Mouse (Mus musculus): ENCODE results near the gene Tprkb. TPM values are rescaled to one million over a fixed set of nuclear protein-coding genes. Genes with fewer than 3 reads are reported as not detected.
A peak's percentile ranks its signal among the peaks of the same experiment; 100 is the strongest.
"Not testable (repeated sequence)": the region's sequence is repeated elsewhere in the genome, so short reads cannot be mapped to it uniquely, and the experiment has no call there.

Gene Tprkb
- polyA plus RNA-seq, 1 experiment from 2014 or later = 50.0 TPM

GRCm38 (mm10) chr6:85895061-85895648, 16.5 kb upstream of the Tprkb start:
- not testable (repeated sequence) for ATAC-seq (ENCODE audit: low FRiP score); H3K4me1 ChIP-seq (replicated peaks); H3K36me3 ChIP-seq; H3K27ac ChIP-seq; H3K9me3 ChIP-seq; H3K4me3 ChIP-seq; H3K9ac ChIP-seq; H3K4me2 ChIP-seq; H3K27me3 ChIP-seq
- whole genome bisulfite sequencing = 76% methylated on average over 25 of the region's 25 CpGs

GRCm38 (mm10) chr6:85898596-85899475, 12.8 kb upstream of the Tprkb start:
- ATAC-seq (ENCODE audit: low FRiP score); H3K9me3 ChIP-seq; H3K9ac ChIP-seq; H3K36me3 ChIP-seq; H3K27me3 ChIP-seq; H3K27ac ChIP-seq; H3K4me3 ChIP-seq; H3K4me1 ChIP-seq (replicated peaks); H3K4me2 ChIP-seq: not testable (repeated sequence)
- WGBS = 80% methylated on average over 7 of the region's 8 CpGs

GRCm38 (mm10) chr6:85902303-85902702, 9.4 kb upstream of the Tprkb start:
- Histone ChIP-seq H3K27me3 (no peaks in the 10 kb centered on the region), H3K4me2 (no peak overlapping the region), H3K9me3 (no peaks in the 10 kb centered on the region), H3K36me3 (no peaks in the 10 kb centered on the region), H3K27ac (no peak overlapping the region), H3K4me3 (no peak overlapping the region), H3K9ac (no peak overlapping the region), H3K4me1 (replicated peaks) (no peaks in the 10 kb centered on the region)
- ATAC-seq (ENCODE audit: low FRiP score) = no peak
- 98% methylated on average over 2 of the region's 2 CpGs for WGBS

GRCm38 (mm10) chr6:85904642-85905061, 7.0 kb upstream of the Tprkb start, which contains the start of gene Nat8f4:
Gene Nat8f4, minus strand, starts transcription at chr6:85904884.
- H3K9ac ChIP-seq; H3K27ac ChIP-seq; H3K4me1 ChIP-seq (replicated peaks); H3K27me3 ChIP-seq; H3K9me3 ChIP-seq; H3K36me3 ChIP-seq: not testable (repeated sequence)
- WGBS = 16% methylated on average over 20 of the region's 20 CpGs
- peak; percentile 77; the same call in 1 of the 2 replicates for ATAC-seq (ENCODE audit: low FRiP score)
- H3K4me2 ChIP-seq = peak within 1 kb of the TSS; percentile 47
- peak within 1 kb of the TSS; percentile 31 for H3K4me3 ChIP-seq

- not testable (repeated sequence) for H3K9me3 ChIP-seq; H3K9ac ChIP-seq; H3K4me3 ChIP-seq; H3K36me3 ChIP-seq; H3K4me2 ChIP-seq; H3K27me3 ChIP-seq; H3K27ac ChIP-seq; H3K4me1 ChIP-seq (replicated peaks)
- 63% methylated on average over 2 of the region's 2 CpGs for WGBS
- 0 out of 2 replicates have a peak, but pooled peaks have one; percentile 39 for ATAC-seq (ENCODE audit: low FRiP score)
Observed at GRCm38 (mm10) chr6:85906911-85907351, 4.7 kb upstream of the Tprkb start.

GRCm38 (mm10) chr6:85908341-85908740, 3.3 kb upstream of the Tprkb start:
- Histone ChIP-seq H3K9ac (no peak overlapping the region), H3K9me3 (no peaks in the 10 kb centered on the region), H3K36me3 (peaks cover 2% of the 10 kb centered on the region; the same call in 1 of the 2 replicates), H3K27me3 (no peaks in the 10 kb centered on the region), H3K27ac (no peak overlapping the region), H3K4me2 (no peak overlapping the region), H3K4me1 (replicated peaks) (no peaks in the 10 kb centered on the region), H3K4me3 (no peak overlapping the region)
- ATAC-seq (ENCODE audit: low FRiP score) = no peak
- WGBS = 80% methylated on average over 3 of the region's 3 CpGs

- no peak for ATAC-seq (ENCODE audit: low FRiP score)
- no peaks in the 10 kb centered on the region for H3K27me3 ChIP-seq
- H3K27ac ChIP-seq = no peak overlapping the region
- 97% methylated on average over 1 of the region's 1 CpGs for whole genome bisulfite sequencing
- H3K9ac ChIP-seq = no peak overlapping the region
- H3K4me1 ChIP-seq (replicated peaks) = peaks cover 8% of the 10 kb centered on the region
- no peak overlapping the region for H3K4me3 ChIP-seq
- no peak overlapping the region for H3K4me2 ChIP-seq
- no peaks in the 10 kb centered on the region for H3K9me3 ChIP-seq
- peaks cover 2% of the 10 kb centered on the region; the same call in 1 of the 2 replicates for H3K36me3 ChIP-seq
Observed at GRCm38 (mm10) chr6:85909704-85910103, 2.0 kb upstream of the Tprkb start.

- 0 out of 2 replicates have a peak, but pooled peaks have one; percentile 7 for ATAC-seq (ENCODE audit: low FRiP score)
- 5% methylated on average over 11 of the region's 11 CpGs for WGBS
- H3K27me3 ChIP-seq = no peaks in the 10 kb centered on the region
Observed at GRCm38 (mm10) chr6:85915141-85915538, 3.5 kb downstream of the Tprkb start.

GRCm38 (mm10) chr6:85915539-85916513, 4.2 kb downstream of the Tprkb start, which contains the start of gene Nat8f1:
Gene Nat8f1, minus strand, starts transcription at chr6:85915687.
- peak; percentile 97 for ATAC-seq (ENCODE audit: low FRiP score)
- H3K4me3 ChIP-seq = peak within 1 kb of the TSS; percentile 52
- not testable (repeated sequence) for H3K36me3 ChIP-seq, H3K27me3 ChIP-seq, H3K9me3 ChIP-seq
- H3K4me2 ChIP-seq = peak within 1 kb of the TSS; percentile 82
- peak within 1 kb of the TSS; percentile 84 for H3K9ac ChIP-seq
- peak within 1 kb of the TSS; percentile 91 for H3K27ac ChIP-seq
- WGBS = under 1% methylated on average over 61 of the region's 61 CpGs
- H3K4me1 ChIP-seq (replicated peaks) = peaks cover 19% of the 10 kb centered on the region

More at GRCm38 (mm10) chr6:85915141-85915538, 3.5 kb downstream of the Tprkb start:
- Histone ChIP-seq H3K9me3 (no peaks in the 10 kb centered on the region), H3K27ac (peak overlapping the region; percentile 91), H3K36me3 (0 out of 2 replicates have a peak, but pooled peaks cover under 1% of the 10 kb centered on the region), H3K9ac (peak overlapping the region; percentile 84), H3K4me1 (replicated peaks) (peaks cover 19% of the 10 kb centered on the region), H3K4me2 (peak overlapping the region; percentile 82), H3K4me3 (peak overlapping the region; percentile 52)

- peak overlapping the region; percentile 91 for H3K27ac ChIP-seq
- ATAC-seq (ENCODE audit: low FRiP score) = no peak
Observed at GRCm38 (mm10) chr6:85916596-85916995, 4.9 kb downstream of the Tprkb start.

GRCm38 (mm10) chr6:85918341-85918740, 6.7 kb downstream of the Tprkb start:
- H3K27ac ChIP-seq; H3K27me3 ChIP-seq; H3K9ac ChIP-seq; H3K4me3 ChIP-seq; H3K4me2 ChIP-seq; H3K9me3 ChIP-seq; ATAC-seq (ENCODE audit: low FRiP score): not testable (repeated sequence)
- Histone ChIP-seq H3K4me1 (replicated peaks) (peaks cover 19% of the 10 kb centered on the region), H3K36me3 (peaks cover 23% of the 10 kb centered on the region)
- WGBS = 94% methylated on average over 3 of the region's 3 CpGs

More at GRCm38 (mm10) chr6:85916596-85916995, 4.9 kb downstream of the Tprkb start:
- peaks cover 7% of the 10 kb centered on the region for H3K36me3 ChIP-seq
- H3K27me3 ChIP-seq = no peaks in the 10 kb centered on the region
- peak overlapping the region; percentile 52 for H3K4me3 ChIP-seq
- whole genome bisulfite sequencing = 87% methylated on average over 6 of the region's 6 CpGs
- peak overlapping the region; percentile 84 for H3K9ac ChIP-seq
- H3K4me2 ChIP-seq = peak overlapping the region; percentile 82
- H3K4me1 ChIP-seq (replicated peaks) = peaks cover 19% of the 10 kb centered on the region
- H3K9me3 ChIP-seq = no peaks in the 10 kb centered on the region

Measured in hindbrain, embryonic 13.5 days (tissue).